Mouse (Mus musculus): ENCODE data around the gene Glt6d1. TPM values are rescaled to one million over a fixed set of nuclear protein-coding genes. Genes with fewer than 3 reads are reported as not detected.

The Glt6d1 gene
- polyA plus RNA-seq, 1 experiment, result not detected

DNA sequence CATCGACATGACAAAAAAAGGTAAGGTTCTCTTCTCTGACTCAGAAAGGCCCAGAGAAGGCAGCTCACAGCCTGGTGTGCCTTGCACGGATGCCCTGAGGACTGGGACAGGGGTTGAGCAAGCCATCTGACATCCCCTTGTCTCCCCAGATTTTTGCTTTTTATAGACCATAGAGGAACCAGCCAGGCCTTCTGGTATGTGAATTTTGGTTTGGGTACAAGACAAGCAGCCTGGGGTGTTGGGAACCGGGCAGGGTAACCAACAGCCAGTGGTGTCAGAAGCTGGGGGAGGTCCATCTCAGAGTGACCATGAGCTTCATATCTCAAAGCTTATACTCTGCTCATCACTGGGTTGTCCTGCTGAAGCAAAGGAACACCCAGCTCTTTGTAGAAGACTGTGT, 9.1 kb upstream of the Glt6d1 start:
- no peaks in the 10 kb centered on the region for H3K9me3 ChIP-seq (replicated peaks; ENCODE audit: control insufficient read depth, insufficient read depth, low read length, poor library complexity, severe bottlenecking)
- no peak overlapping the region for H3K27ac ChIP-seq (ENCODE audit: insufficient read depth, low read length)
- no peak overlapping the region for H3K4me3 ChIP-seq (ENCODE audit: low read depth, low read length)
- no peak overlapping the region for H3K9ac ChIP-seq (ENCODE audit: low read depth, poor library complexity, severe bottlenecking)
- no peaks in the 10 kb centered on the region for H3K27me3 ChIP-seq (ENCODE audit: control insufficient read depth, insufficient read depth, low read length, poor library complexity, severe bottlenecking)
- no peaks in the 10 kb centered on the region for H3K4me1 ChIP-seq (ENCODE audit: control insufficient read depth, insufficient read depth, low read length)
- no peaks in the 10 kb centered on the region for H3K36me3 ChIP-seq (ENCODE audit: control insufficient read depth, insufficient read depth, low read length, poor library complexity, severe bottlenecking)
- no peak for TF ChIP-seq EP300 (IDR thresholded peaks at IDR 0.05; ENCODE audit: insufficient read depth, low read depth, low read length)
- TF ChIP-seq POLR2A (IDR thresholded peaks at IDR 0.05; ENCODE audit: insufficient read depth, low read length), result no peak
- no peak for TF ChIP-seq CTCF (IDR thresholded peaks at IDR 0.05; ENCODE audit: low read depth, low read length)

DNA sequence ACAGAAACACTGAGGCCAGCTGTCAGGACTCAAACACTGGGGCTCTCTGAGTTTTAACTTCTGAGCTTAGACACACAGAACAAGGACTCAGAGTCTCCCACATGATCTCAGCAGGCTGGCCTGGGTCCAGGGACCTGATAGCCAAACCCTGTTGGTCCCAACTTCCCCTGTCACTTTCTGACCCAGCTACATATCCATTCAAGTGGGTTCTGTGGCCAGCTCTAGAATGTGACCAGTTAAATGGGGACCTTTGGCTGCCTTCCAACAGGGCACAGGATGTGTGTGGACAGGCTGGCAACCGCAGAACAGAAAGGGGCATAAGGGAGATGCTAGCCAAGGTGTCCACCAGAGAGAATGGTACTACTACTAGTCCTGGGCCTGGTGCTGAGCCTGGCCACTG, 7.2 kb upstream of the Glt6d1 start, which contains the start of gene Lcn9:
Lcn9 (plus strand) TSS at position 348 of the 400 bp plus-strand sequence.
- H3K4me1 ChIP-seq (ENCODE audit: control insufficient read depth, insufficient read depth, low read length), result no peaks in the 10 kb centered on the region
- H3K27me3 ChIP-seq (ENCODE audit: control insufficient read depth, insufficient read depth, low read length, poor library complexity, severe bottlenecking), result no peaks in the 10 kb centered on the region
- H3K36me3 ChIP-seq (ENCODE audit: control insufficient read depth, insufficient read depth, low read length, poor library complexity, severe bottlenecking), result no peaks in the 10 kb centered on the region
- H3K4me3 ChIP-seq (ENCODE audit: low read depth, low read length), result no peak within 1 kb of the TSS
- no peak within 1 kb of the TSS for H3K27ac ChIP-seq (ENCODE audit: insufficient read depth, low read length)
- TF ChIP-seq POLR2A (IDR thresholded peaks at IDR 0.05; ENCODE audit: insufficient read depth, low read length), result no peak
- no peak for TF ChIP-seq EP300 (IDR thresholded peaks at IDR 0.05; ENCODE audit: insufficient read depth, low read depth, low read length)
- no peaks in the 10 kb centered on the region for H3K9me3 ChIP-seq (replicated peaks; ENCODE audit: control insufficient read depth, insufficient read depth, low read length, poor library complexity, severe bottlenecking)
- H3K9ac ChIP-seq (ENCODE audit: low read depth, poor library complexity, severe bottlenecking), result no peak within 1 kb of the TSS

DNA sequence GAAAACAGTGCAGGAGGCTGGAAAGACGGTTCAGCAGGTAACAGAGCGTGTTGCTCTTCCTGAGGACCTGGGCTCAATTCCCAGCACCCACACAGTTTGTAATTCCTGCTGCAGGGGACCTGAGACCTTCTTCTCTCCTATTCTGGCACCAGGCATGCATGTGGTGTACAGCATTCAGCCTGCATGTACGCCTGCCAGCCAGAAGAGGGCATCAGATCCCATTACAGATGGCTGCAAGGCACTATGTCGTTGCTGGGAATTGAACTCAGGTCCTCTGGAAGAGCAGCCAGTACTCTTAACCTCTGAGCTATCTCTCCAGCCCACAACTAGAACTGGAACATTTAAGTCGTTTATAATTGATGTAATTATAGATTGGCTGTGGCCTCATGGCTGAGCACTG, 2.3 kb downstream of the Glt6d1 start:
- Histone ChIP-seq H3K9me3 (replicated peaks; ENCODE audit: control insufficient read depth, insufficient read depth, low read length, poor library complexity, severe bottlenecking) (no peaks in the 10 kb centered on the region), H3K4me3 (ENCODE audit: low read depth, low read length) (no peak overlapping the region), H3K27ac (ENCODE audit: insufficient read depth, low read length) (no peak overlapping the region), H3K9ac (ENCODE audit: low read depth, poor library complexity, severe bottlenecking) (no peak overlapping the region), H3K36me3 (ENCODE audit: control insufficient read depth, insufficient read depth, low read length, poor library complexity, severe bottlenecking) (no peaks in the 10 kb centered on the region), H3K4me1 (ENCODE audit: control insufficient read depth, insufficient read depth, low read length) (no peaks in the 10 kb centered on the region), H3K27me3 (ENCODE audit: control insufficient read depth, insufficient read depth, low read length, poor library complexity, severe bottlenecking) (no peaks in the 10 kb centered on the region)
- TF ChIP-seq EP300 (IDR thresholded peaks at IDR 0.05; ENCODE audit: insufficient read depth, low read depth, low read length) (no peak), CTCF (IDR thresholded peaks at IDR 0.05; ENCODE audit: low read depth, low read length) (peak; percentile 72)

DNA sequence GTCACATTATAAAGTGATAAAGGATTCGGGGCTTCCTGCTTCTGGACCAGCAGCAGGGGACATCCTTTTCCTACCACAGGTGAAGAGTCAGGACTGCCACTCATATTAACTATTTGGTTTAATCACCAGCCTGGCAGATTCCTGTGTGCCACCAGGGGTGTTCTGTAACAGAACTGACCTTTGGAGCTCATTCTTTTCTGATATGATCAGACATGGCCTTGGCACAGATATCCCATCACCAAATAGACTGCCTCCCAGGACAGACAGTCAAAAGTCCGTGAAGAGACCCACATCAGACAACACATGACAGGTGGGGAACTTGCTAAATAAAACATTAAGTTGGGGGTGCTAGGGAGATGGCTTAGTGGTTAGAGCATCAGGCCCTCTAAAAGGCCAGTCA, 3.9 kb downstream of the Glt6d1 start:
- no peak overlapping the region for H3K9ac ChIP-seq (ENCODE audit: low read depth, poor library complexity, severe bottlenecking)
- H3K27ac ChIP-seq (ENCODE audit: insufficient read depth, low read length), result no peak overlapping the region
- H3K36me3 ChIP-seq (ENCODE audit: control insufficient read depth, insufficient read depth, low read length, poor library complexity, severe bottlenecking), result no peaks in the 10 kb centered on the region
- no peak for TF ChIP-seq CTCF (IDR thresholded peaks at IDR 0.05; ENCODE audit: low read depth, low read length)
- no peak for TF ChIP-seq POLR2A (IDR thresholded peaks at IDR 0.05; ENCODE audit: insufficient read depth, low read length)
- no peak for TF ChIP-seq EP300 (IDR thresholded peaks at IDR 0.05; ENCODE audit: insufficient read depth, low read depth, low read length)
- no peaks in the 10 kb centered on the region for H3K9me3 ChIP-seq (replicated peaks; ENCODE audit: control insufficient read depth, insufficient read depth, low read length, poor library complexity, severe bottlenecking)
- no peaks in the 10 kb centered on the region for H3K4me1 ChIP-seq (ENCODE audit: control insufficient read depth, insufficient read depth, low read length)
- no peaks in the 10 kb centered on the region for H3K27me3 ChIP-seq (ENCODE audit: control insufficient read depth, insufficient read depth, low read length, poor library complexity, severe bottlenecking)
- no peak overlapping the region for H3K4me3 ChIP-seq (ENCODE audit: low read depth, low read length)

DNA sequence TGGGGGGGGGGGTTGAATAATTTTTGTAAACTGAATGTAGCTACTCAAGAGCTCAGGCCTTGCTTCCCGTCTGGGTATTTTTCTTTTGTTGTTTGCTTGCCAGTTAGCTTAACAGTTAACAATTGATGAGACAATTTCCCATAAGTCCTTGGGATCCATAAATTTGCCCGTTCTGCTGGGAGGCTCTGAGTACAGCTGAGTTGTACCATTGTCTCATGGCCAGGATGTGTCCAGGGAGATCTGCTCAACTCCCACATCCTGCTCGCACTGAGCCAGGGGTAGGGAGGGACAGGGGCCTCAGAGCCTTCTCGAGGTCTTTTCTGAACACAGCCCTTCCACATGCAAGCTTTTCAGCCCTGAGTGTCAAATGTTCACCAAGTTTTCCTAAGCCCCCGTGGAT, 17.6 kb downstream of the Glt6d1 start:
- Histone ChIP-seq H3K27me3 (ENCODE audit: control insufficient read depth, insufficient read depth, low read length, poor library complexity, severe bottlenecking) (no peaks in the 10 kb centered on the region), H3K36me3 (ENCODE audit: control insufficient read depth, insufficient read depth, low read length, poor library complexity, severe bottlenecking) (no peaks in the 10 kb centered on the region), H3K4me1 (ENCODE audit: control insufficient read depth, insufficient read depth, low read length) (no peaks in the 10 kb centered on the region), H3K27ac (ENCODE audit: insufficient read depth, low read length) (no peak overlapping the region), H3K9me3 (replicated peaks; ENCODE audit: control insufficient read depth, insufficient read depth, low read length, poor library complexity, severe bottlenecking) (no peaks in the 10 kb centered on the region), H3K4me3 (ENCODE audit: low read depth, low read length) (no peak overlapping the region), H3K9ac (ENCODE audit: low read depth, poor library complexity, severe bottlenecking) (no peak overlapping the region)
- TF ChIP-seq POLR2A (IDR thresholded peaks at IDR 0.05; ENCODE audit: insufficient read depth, low read length) (no peak), CTCF (IDR thresholded peaks at IDR 0.05; ENCODE audit: low read depth, low read length) (no peak), EP300 (IDR thresholded peaks at IDR 0.05; ENCODE audit: insufficient read depth, low read depth, low read length) (no peak)

DNA sequence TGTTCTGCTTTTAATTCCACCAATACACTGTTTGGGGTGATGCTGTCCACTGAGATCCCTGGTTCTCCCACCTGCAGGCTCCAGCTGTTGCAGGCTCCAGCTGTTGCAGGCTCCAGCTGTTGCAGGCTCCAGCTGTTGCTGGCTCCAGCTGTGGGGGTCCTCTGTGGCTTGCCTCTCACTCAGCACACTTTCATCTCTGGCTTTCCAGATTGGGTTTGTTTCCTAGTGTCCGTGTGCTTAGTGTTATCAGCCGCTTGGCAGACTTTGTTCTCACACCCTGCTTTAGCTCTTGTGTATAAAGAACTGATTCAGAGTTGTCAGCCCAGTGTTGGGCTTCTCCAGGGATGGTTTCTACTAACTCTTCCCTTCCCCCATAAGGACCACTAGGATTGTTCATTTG, 18.0 kb downstream of the Glt6d1 start:
- no peak overlapping the region for H3K27ac ChIP-seq (ENCODE audit: insufficient read depth, low read length)
- no peak overlapping the region for H3K9ac ChIP-seq (ENCODE audit: low read depth, poor library complexity, severe bottlenecking)
- no peak overlapping the region for H3K4me3 ChIP-seq (ENCODE audit: low read depth, low read length)
- H3K27me3 ChIP-seq (ENCODE audit: control insufficient read depth, insufficient read depth, low read length, poor library complexity, severe bottlenecking), result no peaks in the 10 kb centered on the region
- no peak for TF ChIP-seq EP300 (IDR thresholded peaks at IDR 0.05; ENCODE audit: insufficient read depth, low read depth, low read length)
- no peak for TF ChIP-seq CTCF (IDR thresholded peaks at IDR 0.05; ENCODE audit: low read depth, low read length)
- H3K9me3 ChIP-seq (replicated peaks; ENCODE audit: control insufficient read depth, insufficient read depth, low read length, poor library complexity, severe bottlenecking), result no peaks in the 10 kb centered on the region
- no peaks in the 10 kb centered on the region for H3K36me3 ChIP-seq (ENCODE audit: control insufficient read depth, insufficient read depth, low read length, poor library complexity, severe bottlenecking)
- H3K4me1 ChIP-seq (ENCODE audit: control insufficient read depth, insufficient read depth, low read length), result no peaks in the 10 kb centered on the region

Measured in ES-Bruce4 (cell line).